Mouse (Mus musculus) hindbrain, embryonic 14.5 days (tissue): ENCODE data around the gene Taok3. TPM values are rescaled to one million over a fixed set of nuclear protein-coding genes. Genes with fewer than 3 reads are reported as not detected.

Experiments
- ATAC-seq: fragments of 200-750 bp; cut with Nextera tagmentation; 2 replicates; pipeline ENCODE4 v1.8.0; 2017; ENCODE audit warnings: moderate number of reproducible peaks, mild to moderate bottlenecking, moderate TSS enrichment, moderate library complexity; ENCODE audit not compliant: low FRiP score
- DNase-seq: peaks from one replicate; pipeline ENCODE4 v3.0.0-alpha.2; 2015; ENCODE audit warnings: low spot score
- H3K27ac ChIP-seq: fragments of 300-500 bp; sonication (generic); 2 replicates; pipeline ENCODE4 v1.5.1; 2014; ENCODE audit warnings: mild to moderate bottlenecking, moderate library complexity
- H3K27me3 ChIP-seq: fragments of 300-500 bp; sonication (generic); 2 replicates; pipeline ENCODE4 v1.6.1; 2014; ENCODE audit warnings: mild to moderate bottlenecking, low read length, mixed read lengths; ENCODE audit not compliant: control insufficient read depth, insufficient read depth
- H3K36me3 ChIP-seq: fragments of 300-500 bp; sonication (generic); replicated peaks from 2 replicates; pipeline ENCODE4 v1.6.1; 2014; ENCODE audit not compliant: control insufficient read depth, insufficient read depth
- H3K4me1 ChIP-seq: fragments of 300-500 bp; sonication (generic); replicated peaks from 2 replicates; pipeline ENCODE4 v1.6.1; 2014; ENCODE audit warnings: antibody characterized with exemption, low read length, mixed read lengths; ENCODE audit not compliant: control insufficient read depth, insufficient read depth
- H3K4me2 ChIP-seq: fragments of 300-500 bp; sonication (generic); replicated peaks from 2 replicates; pipeline ENCODE4 v1.6.1; 2014; ENCODE audit warnings: mild to moderate bottlenecking, moderate library complexity
- H3K4me3 ChIP-seq: fragments of 300-500 bp; sonication (generic); replicated peaks from 2 replicates; pipeline ENCODE4 v1.5.1; 2014; ENCODE audit warnings: mild to moderate bottlenecking, low read length
- H3K9ac ChIP-seq: fragments of 300-500 bp; sonication (generic); 2 replicates; pipeline ENCODE4 v1.6.1; 2014
- H3K9me3 ChIP-seq: fragments of 300-500 bp; sonication (generic); 2 replicates; pipeline ENCODE4 v1.6.1; 2016; ENCODE audit warnings: low read length; ENCODE audit not compliant: control insufficient read depth
- WGBS: fragments of 180-500 bp; shearing (Covaris S2); extraction: QIAGEN DNeasy Blood & Tissue Kit; methylation state at CpG from one replicate; pipeline ENCODE4 v1.1.7; 2014; 5-methylcytosine and 5-hydroxymethylcytosine counted together
- polyA plus RNA-seq: library from polyadenylated mRNA; unstranded; fragments of >200 nt; fragmentation: Nextera tagmentation; extraction: Ambion mirVana; gene quantifications from 2 replicates; pipeline ENCODE4 v1.2.1, GENCODE M21; 2014

Taok3 gene
- polyA plus RNA-seq, 1 experiment from 2014 or later = 50.4 TPM

GRCm38 (mm10) chr5:117248351-117248750, 128.4 kb downstream of the Taok3 start:
- ATAC-seq (no peak), DNase-seq (no peak)
- H3K27ac ChIP-seq = no peak overlapping the region
- H3K27me3 ChIP-seq = no peaks in the 10 kb centered on the region
- H3K4me2 ChIP-seq = no peak overlapping the region
- peaks cover 26% of the 10 kb centered on the region for H3K36me3 ChIP-seq
- no peaks in the 10 kb centered on the region for H3K9me3 ChIP-seq
- no peak overlapping the region for H3K4me3 ChIP-seq
- WGBS = 37% methylated on average over 10 of the region's 10 CpGs
- no peak overlapping the region for H3K9ac ChIP-seq
- H3K4me1 ChIP-seq = peaks cover 10% of the 10 kb centered on the region; the same call in 1 of the 2 replicates

DNA sequence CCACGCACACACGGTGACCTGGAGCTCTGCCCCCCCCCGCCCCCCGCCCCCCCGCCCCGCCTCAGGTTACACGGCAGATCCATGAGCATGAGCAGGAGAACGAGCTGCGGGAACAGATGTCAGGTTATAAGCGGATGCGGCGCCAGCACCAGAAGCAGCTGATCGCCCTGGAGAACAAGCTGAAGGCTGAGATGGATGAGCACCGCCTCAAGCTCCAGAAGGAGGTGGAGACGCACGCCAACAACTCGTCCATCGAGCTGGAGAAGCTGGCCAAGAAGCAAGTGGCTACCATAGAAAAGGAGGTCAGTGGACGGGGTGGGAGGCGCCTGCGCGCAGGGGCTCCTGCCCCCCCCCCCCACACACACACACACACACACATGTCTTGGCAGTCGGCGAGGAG, 130.9 kb downstream of the Taok3 start:
- Histone ChIP-seq H3K27me3 (no peaks in the 10 kb centered on the region), H3K9ac (no peak overlapping the region), H3K4me2 (no peak overlapping the region), H3K4me1 (no peaks in the 10 kb centered on the region), H3K4me3 (no peak overlapping the region), H3K27ac (no peak overlapping the region), H3K36me3 (peaks cover 51% of the 10 kb centered on the region), H3K9me3 (no peaks in the 10 kb centered on the region)
- no peak for ATAC-seq
- WGBS = 63% methylated on average over 24 of the region's 24 CpGs
- no peak for DNase-seq

DNA sequence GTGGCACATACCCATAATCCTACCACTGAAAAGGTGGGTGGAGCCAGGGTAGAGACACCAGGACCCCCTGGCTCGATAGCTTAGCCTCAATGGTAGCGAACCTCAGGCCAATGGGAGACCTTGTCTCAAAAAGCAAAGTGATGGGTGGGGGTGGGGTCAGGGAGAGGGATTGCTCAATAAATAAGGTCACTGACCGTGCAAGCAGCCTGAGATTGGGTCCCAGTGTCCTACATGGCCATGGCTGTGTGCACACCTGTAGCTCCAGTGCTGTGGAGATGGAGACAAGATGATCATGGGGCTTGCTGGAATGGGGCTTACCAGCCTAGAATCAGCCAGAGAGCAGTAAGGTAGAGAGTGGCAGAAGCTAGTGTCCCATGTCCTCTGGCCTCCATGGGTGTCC, 131.8 kb downstream of the Taok3 start:
- peaks cover 60% of the 10 kb centered on the region for H3K36me3 ChIP-seq
- no peak for ATAC-seq
- no peak overlapping the region for H3K9ac ChIP-seq
- no peaks in the 10 kb centered on the region for H3K9me3 ChIP-seq
- H3K4me2 ChIP-seq = no peak overlapping the region
- WGBS = 91% methylated on average over 3 of the region's 3 CpGs
- H3K4me1 ChIP-seq = no peaks in the 10 kb centered on the region
- no peak overlapping the region for H3K4me3 ChIP-seq
- no peaks in the 10 kb centered on the region for H3K27me3 ChIP-seq
- H3K27ac ChIP-seq = no peak overlapping the region
- DNase-seq = no peak

DNA sequence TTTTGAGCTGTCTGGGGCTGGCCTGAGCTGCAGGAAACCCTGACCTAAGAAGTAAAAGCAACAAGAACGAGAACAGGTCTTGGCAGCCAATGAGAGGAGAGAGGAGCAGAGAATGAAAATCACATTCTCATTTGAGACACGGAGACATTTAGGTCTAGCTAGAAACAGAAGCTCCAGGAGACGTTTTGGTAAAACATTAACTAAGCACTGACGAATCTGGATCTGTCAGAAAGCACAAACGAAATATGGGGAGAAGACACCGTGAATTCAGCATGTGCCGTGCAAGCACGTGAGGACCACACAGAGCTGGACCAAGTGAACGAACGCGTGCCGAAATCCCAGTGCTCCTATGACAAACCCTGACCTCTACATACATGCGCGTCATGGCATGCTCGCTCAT, 138.3 kb downstream of the Taok3 start:
- Histone ChIP-seq H3K4me3 (no peak overlapping the region), H3K27me3 (no peaks in the 10 kb centered on the region), H3K9ac (no peak overlapping the region), H3K4me2 (no peak overlapping the region), H3K9me3 (no peaks in the 10 kb centered on the region), H3K27ac (no peak overlapping the region), H3K36me3 (peaks cover 98% of the 10 kb centered on the region), H3K4me1 (no peaks in the 10 kb centered on the region)
- no peak for ATAC-seq
- no peak for DNase-seq
- WGBS = 93% methylated on average over 15 of the region's 15 CpGs

GRCm38 (mm10) chr5:117263566-117263965, 143.6 kb downstream of the Taok3 start:
- Histone ChIP-seq H3K36me3 (peaks cover 89% of the 10 kb centered on the region), H3K4me1 (no peaks in the 10 kb centered on the region), H3K9ac (no peak overlapping the region), H3K4me3 (no peak overlapping the region), H3K9me3 (0 out of 2 replicates have a peak, but pooled peaks cover 4% of the 10 kb centered on the region), H3K27me3 (no peaks in the 10 kb centered on the region), H3K27ac (no peak overlapping the region), H3K4me2 (no peak overlapping the region)
- WGBS = 88% methylated on average over 21 of the region's 21 CpGs
- DNase-seq (no peak), ATAC-seq (no peak)

DNA sequence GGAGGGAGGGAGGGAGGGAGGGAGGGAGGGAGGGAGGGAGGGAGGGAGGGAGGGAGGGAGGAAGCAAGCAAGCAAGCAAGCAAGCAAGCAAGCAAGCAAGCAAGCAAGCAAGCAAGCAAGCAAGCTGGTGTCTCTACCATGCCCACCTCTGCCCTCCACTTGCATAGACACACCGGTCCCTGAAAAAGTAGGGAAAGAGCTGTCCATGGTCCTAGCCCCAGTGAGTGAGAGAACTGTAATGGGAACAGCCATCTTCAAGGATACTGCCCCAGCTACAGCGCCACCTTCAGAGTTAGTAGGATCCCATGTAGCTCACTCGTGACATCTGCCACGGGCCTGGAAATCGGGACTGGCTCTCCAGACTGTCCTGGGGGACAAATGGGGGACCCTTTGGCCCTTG, 144.8 kb downstream of the Taok3 start:
- DNase-seq (no peak), ATAC-seq (no peak)
- no peaks in the 10 kb centered on the region for H3K27me3 ChIP-seq
- no peak overlapping the region for H3K9ac ChIP-seq
- H3K4me1 ChIP-seq = no peaks in the 10 kb centered on the region
- H3K4me2 ChIP-seq = no peak overlapping the region
- H3K36me3 ChIP-seq = peaks cover 77% of the 10 kb centered on the region
- H3K4me3 ChIP-seq = no peak overlapping the region
- H3K27ac ChIP-seq = no peak overlapping the region
- 55% methylated on average over 5 of the region's 5 CpGs for WGBS
- 0 out of 2 replicates have a peak, but pooled peaks cover 4% of the 10 kb centered on the region for H3K9me3 ChIP-seq

GRCm38 (mm10) chr5:117267913-117268312, 148.0 kb downstream of the Taok3 start:
- Histone ChIP-seq H3K27ac (no peak overlapping the region), H3K4me2 (no peak overlapping the region), H3K9ac (no peak overlapping the region), H3K27me3 (no peaks in the 10 kb centered on the region), H3K4me1 (no peaks in the 10 kb centered on the region), H3K36me3 (peaks cover 59% of the 10 kb centered on the region), H3K4me3 (no peak overlapping the region), H3K9me3 (0 out of 2 replicates have a peak, but pooled peaks cover 4% of the 10 kb centered on the region)
- no peak for ATAC-seq
- no peak for DNase-seq
- 88% methylated on average over 14 of the region's 14 CpGs for WGBS

GRCm38 (mm10) chr5:117268749-117269148, 148.8 kb downstream of the Taok3 start:
- DNase-seq = no peak
- Histone ChIP-seq H3K36me3 (peaks cover 51% of the 10 kb centered on the region), H3K4me3 (no peak overlapping the region), H3K4me1 (no peaks in the 10 kb centered on the region), H3K27ac (no peak overlapping the region), H3K9me3 (0 out of 2 replicates have a peak, but pooled peaks cover under 1% of the 10 kb centered on the region), H3K4me2 (no peak overlapping the region), H3K27me3 (no peaks in the 10 kb centered on the region), H3K9ac (no peak overlapping the region)
- 48% methylated on average over 5 of the region's 5 CpGs for WGBS
- no peak for ATAC-seq

DNA sequence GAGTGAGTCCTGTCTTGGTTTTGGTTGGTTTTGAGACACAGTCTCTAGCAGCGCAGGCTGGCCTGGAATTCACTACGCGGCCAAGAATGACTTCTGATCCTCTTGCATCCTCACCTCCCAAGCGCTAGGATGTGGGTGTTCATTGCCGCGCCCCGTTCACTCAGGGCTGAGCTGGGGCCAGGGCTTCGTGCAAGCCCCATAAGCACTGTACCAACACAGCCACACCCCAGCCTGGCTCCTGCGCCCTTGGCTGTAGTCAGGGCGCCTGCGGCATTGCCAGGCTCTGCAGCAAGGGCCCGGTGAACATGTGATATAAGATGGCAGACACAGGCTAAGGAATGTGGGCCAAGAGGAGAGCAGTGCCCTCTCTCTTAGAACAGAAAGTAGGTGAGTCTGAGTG, 149.5 kb downstream of the Taok3 start:
- no peak overlapping the region for H3K4me3 ChIP-seq
- H3K4me1 ChIP-seq = no peaks in the 10 kb centered on the region
- H3K9me3 ChIP-seq = no peaks in the 10 kb centered on the region
- no peak overlapping the region for H3K9ac ChIP-seq
- ATAC-seq (no peak), DNase-seq (no peak)
- WGBS = 97% methylated on average over 12 of the region's 12 CpGs
- H3K27me3 ChIP-seq = no peaks in the 10 kb centered on the region
- peaks cover 45% of the 10 kb centered on the region for H3K36me3 ChIP-seq
- H3K4me2 ChIP-seq = no peak overlapping the region
- no peak overlapping the region for H3K27ac ChIP-seq

- no peak for ATAC-seq
- Histone ChIP-seq H3K27ac (no peak overlapping the region), H3K4me1 (no peaks in the 10 kb centered on the region), H3K27me3 (no peaks in the 10 kb centered on the region), H3K9me3 (no peaks in the 10 kb centered on the region), H3K4me3 (no peak overlapping the region), H3K36me3 (peaks cover 29% of the 10 kb centered on the region), H3K9ac (no peak overlapping the region), H3K4me2 (no peak overlapping the region)
- WGBS = 86% methylated on average over 14 of the region's 14 CpGs
- no peak for DNase-seq
Measured at GRCm38 (mm10) chr5:117271945-117272344, 152.0 kb downstream of the Taok3 start.
